Mouse (Mus musculus) spleen, adult 10 weeks (tissue): ENCODE data around the gene Sin3a. TPM values are rescaled to one million over a fixed set of nuclear protein-coding genes. Genes with fewer than 3 reads are reported as not detected.

ENCODE experiments used
- polyA plus RNA-seq: library from polyadenylated mRNA; stranded (reverse); fragments of 350-450 nt; fragmentation: Illumina TruSeq; extraction: RNeasy Lipid Tissue Mini Kit (QIAGEN cat#74804); gene quantifications from one replicate; pipeline ENCODE4 v1.2.3, GENCODE M21; 2015; ENCODE audit warnings: low replicate concordance; ENCODE audit not compliant: insufficient read depth

The Sin3a gene
- 65.3 TPM for polyA plus RNA-seq

GRCm38 (mm10) chr9:57071801-57072351 lies at the start of gene Sin3a:
Gene Sin3a (plus strand): TSS chr9:57072040.

GRCm38 (mm10) chr9:57130577-57131433 lies 59.0 kb downstream of the Sin3a start, which contains the start of gene Man2c1:
Gene Man2c1 (plus strand): TSS chr9:57130690.

GRCm38 (mm10) chr9:57148144-57148878 lies 76.5 kb downstream of the Sin3a start, which contains the start of gene Neil1:
Gene Neil1 (minus strand): TSS chr9:57148305.

GRCm38 (mm10) chr9:57158013-57158470 lies 86.2 kb downstream of the Sin3a start, which contains the start of gene Commd4:
Gene Commd4 (minus strand): TSS chr9:57158331.

Other genes with a start within 250 kb of the Sin3a start
- gene Odf3l1, start 207.4 kb upstream of the Sin3a start, polyA plus RNA-seq = 0.23 TPM
- 0.39 TPM for gene Cspg4, start 207.0 kb upstream of the Sin3a start, polyA plus RNA-seq
- gene Snx33, start 143.7 kb upstream of the Sin3a start, polyA plus RNA-seq = 10.0 TPM
- gene Imp3, start 134.6 kb upstream of the Sin3a start, polyA plus RNA-seq = 69.2 TPM
- 24.9 TPM for gene Snupn, start 121.2 kb upstream of the Sin3a start, polyA plus RNA-seq
- gene Ptpn9, start 77.1 kb upstream of the Sin3a start, polyA plus RNA-seq = 31.5 TPM
- 66.3 TPM for gene Man2c1, start 58.6 kb downstream of the Sin3a start, polyA plus RNA-seq
- gene Neil1, start 76.3 kb downstream of the Sin3a start, polyA plus RNA-seq = 13.1 TPM
- gene Commd4, start 86.3 kb downstream of the Sin3a start, polyA plus RNA-seq = 80.4 TPM
- gene Trcg1, start 164.5 kb downstream of the Sin3a start, polyA plus RNA-seq = not detected
- gene 1700017B05Rik, start 190.6 kb downstream of the Sin3a start, polyA plus RNA-seq = 7.6 TPM